Mouse (Mus musculus) heart, adult 18-20 months (tissue): ENCODE results near the gene Otop2. TPM values are rescaled to one million over a fixed set of nuclear protein-coding genes. Genes with fewer than 3 reads are reported as not detected.

Source experiments
- total RNA-seq, 2 experiments: library from RNA; stranded (reverse); gene quantifications; 2 replicates each; pipeline ENCODE4 v1.2.3; 2021

Gene Otop2
- total RNA-seq, 2 experiments from 2014 or later, result not detected

Other genes with a start within 250 kb of the Otop2 start
- under 1 TPM; 0.25 to 0.39 TPM for gene Cd300e, start 245.0 kb upstream of the Otop2 start, total RNA-seq
- gene Rab37, start 215.7 kb upstream of the Otop2 start, total RNA-seq, result 1 to 10 TPM in 1 of 2 experiments, under 1 TPM in 1; 0.50 to 1.2 TPM
- gene Cd300lf, start 173.2 kb upstream of the Otop2 start, total RNA-seq, result under 1 TPM in 1 of 2 experiments, not detected in 1; 0.36 TPM
- 1 to 10 TPM; 7.7 to 9.1 TPM for gene Slc9a3r1, start 143.8 kb upstream of the Otop2 start, total RNA-seq
- 10 to 100 TPM; 10.9 to 12.9 TPM for gene Tmem104, start 119.7 kb upstream of the Otop2 start, total RNA-seq
- 10 to 100 TPM; 20.7 to 25.1 TPM for gene Nat9, start 119.3 kb upstream of the Otop2 start, total RNA-seq
- under 1 TPM; 0.27 to 0.41 TPM for gene Grin2c, start 39.9 kb upstream of the Otop2 start, total RNA-seq
- gene Fdxr, start 30.1 kb upstream of the Otop2 start, total RNA-seq, result 10 to 100 TPM in 1 of 2 experiments, 1 to 10 TPM in 1; 9.8 to 10.1 TPM
- gene Fads6, start 9.5 kb upstream of the Otop2 start, total RNA-seq, result 1 to 10 TPM; 2.2 to 2.4 TPM
- gene Ush1g, start 14.9 kb downstream of the Otop2 start, total RNA-seq, result under 1 TPM in 1 of 2 experiments, not detected in 1; 0.10 TPM
- not detected for gene Otop3, start 27.6 kb downstream of the Otop2 start, total RNA-seq
- gene Hid1, start 60.6 kb downstream of the Otop2 start, total RNA-seq, result 1 to 10 TPM; 2.4 to 3.6 TPM
- gene Cdr2l, start 74.8 kb downstream of the Otop2 start, total RNA-seq, result 1 to 10 TPM; 4.4 to 4.5 TPM
- gene Mrpl58, start 96.6 kb downstream of the Otop2 start, total RNA-seq, result 100 to 1,000 TPM; 140 to 166 TPM
- 1,000 to 10,000 TPM; 2,170 to 2,492 TPM for gene Atp5h, start 112.8 kb downstream of the Otop2 start, total RNA-seq
- 10 to 100 TPM; 30.1 to 31.0 TPM for gene Kctd2, start 113.0 kb downstream of the Otop2 start, total RNA-seq
- not detected for gene Trim80, start 133.4 kb downstream of the Otop2 start, total RNA-seq
- under 1 TPM in 1 of 2 experiments, not detected in 1; 0.36 TPM for gene Slc16a5, start 155.3 kb downstream of the Otop2 start, total RNA-seq
- gene Armc7, start 168.5 kb downstream of the Otop2 start, total RNA-seq, result 1 to 10 TPM; 1.8 to 1.9 TPM
- gene Nt5c, start 184.7 kb downstream of the Otop2 start, total RNA-seq, result 10 to 100 TPM; 11.5 to 16.6 TPM
- gene Jpt1, start 207.2 kb downstream of the Otop2 start, total RNA-seq, result 100 to 1,000 TPM; 114 to 148 TPM
- gene Sumo2, start 229.1 kb downstream of the Otop2 start, total RNA-seq, result 100 to 1,000 TPM; 160 to 170 TPM